Mouse (Mus musculus) forebrain, embryonic 12.5 days (tissue): ENCODE results near the gene Actr1a. TPM values are rescaled to one million over a fixed set of nuclear protein-coding genes. Genes with fewer than 3 reads are reported as not detected.
A peak's percentile ranks its signal among the peaks of the same experiment; 100 is the strongest.

ENCODE experiments used
- ATAC-seq: fragments of 200-750 bp; cut with Nextera tagmentation; 2 replicates; pipeline ENCODE4 v1.8.0; 2017; ENCODE audit warnings: moderate TSS enrichment; ENCODE audit not compliant: low FRiP score
- H3K27ac ChIP-seq: fragments of 300-500 bp; sonication (generic); 2 replicates; pipeline ENCODE4 v1.5.1; 2016; ENCODE audit warnings: mild to moderate bottlenecking
- H3K27me3 ChIP-seq: fragments of 300-500 bp; sonication (generic); 2 replicates; pipeline ENCODE4 v1.6.1; 2016; ENCODE audit warnings: mild to moderate bottlenecking
- H3K36me3 ChIP-seq: fragments of 300-500 bp; sonication (generic); replicated peaks from 2 replicates; pipeline ENCODE4 v1.6.1; 2016; ENCODE audit warnings: mild to moderate bottlenecking
- H3K4me1 ChIP-seq: fragments of 300-500 bp; sonication (generic); 2 replicates; pipeline ENCODE4 v1.6.1; 2016
- H3K4me2 ChIP-seq: fragments of 300-500 bp; sonication (generic); 2 replicates; pipeline ENCODE4 v1.6.1; 2016; ENCODE audit warnings: mild to moderate bottlenecking, moderate library complexity
- H3K4me3 ChIP-seq: fragments of 300-500 bp; sonication (generic); replicated peaks from 2 replicates; pipeline ENCODE4 v1.5.1; 2016; ENCODE audit warnings: mild to moderate bottlenecking
- H3K9ac ChIP-seq: fragments of 300-500 bp; sonication (generic); 2 replicates; pipeline ENCODE4 v1.6.1; 2016; ENCODE audit warnings: mild to moderate bottlenecking
- H3K9me3 ChIP-seq: fragments of 300-500 bp; sonication (generic); 2 replicates; pipeline ENCODE4 v1.6.1; 2016
- WGBS: fragments of 180-500 bp; shearing (Covaris S2); methylation state at CpG from one replicate; pipeline ENCODE4 v1.1.7; 2016; 5-methylcytosine and 5-hydroxymethylcytosine counted together
- polyA plus RNA-seq: library from polyadenylated mRNA; unstranded; fragments of >200 nt; fragmentation: Nextera tagmentation; extraction: Ambion mirVana; gene quantifications from 2 replicates; pipeline ENCODE4 v1.2.1, GENCODE M21; 2016

Actr1a gene
- 241 and 254 TPM in 2 replicates for polyA plus RNA-seq

DNA sequence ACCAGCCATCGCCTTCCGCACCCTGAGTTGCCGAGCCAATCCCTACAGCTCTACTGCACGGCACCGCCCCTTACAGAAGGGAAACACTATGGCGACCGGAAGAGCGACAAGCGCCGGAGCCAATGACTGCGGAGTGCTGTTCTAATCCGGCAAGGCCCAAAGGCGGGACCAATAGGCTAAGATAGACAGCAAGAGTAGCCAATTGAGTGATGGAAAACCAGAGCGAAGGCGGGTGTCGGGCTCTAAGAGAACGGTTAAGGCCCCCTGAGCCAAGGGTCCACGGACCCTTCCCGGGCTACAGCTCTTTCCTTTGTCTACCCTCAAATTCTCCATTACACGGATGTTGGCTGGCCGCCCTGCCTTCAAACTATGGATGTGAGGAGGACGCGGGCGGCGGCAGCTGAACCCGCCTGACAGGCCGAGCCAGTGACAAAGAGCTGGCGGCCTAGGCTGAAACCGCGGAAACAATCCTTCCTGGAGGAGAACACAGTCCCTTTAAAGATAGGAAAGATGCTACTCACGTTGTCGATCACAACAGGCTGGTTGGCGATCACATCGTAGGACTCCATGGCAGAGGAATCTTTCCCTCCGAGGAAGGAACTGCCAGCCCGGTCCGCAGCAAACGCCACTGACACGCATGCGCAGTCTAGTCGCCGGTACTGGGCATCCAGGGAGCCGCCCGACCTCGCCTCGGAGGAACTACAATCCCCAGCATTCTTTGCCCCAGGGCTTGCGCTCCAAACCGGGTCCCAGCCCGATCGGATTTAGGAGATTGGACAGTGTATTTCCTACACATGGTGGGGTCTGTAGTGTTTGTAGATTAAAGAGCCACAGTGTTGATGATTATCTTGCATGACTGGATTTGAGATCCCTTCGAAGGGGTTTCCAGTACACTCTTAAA is at the start of gene Actr1a:
Actr1a (minus strand) TSS at position 640 of the 901 bp plus-strand sequence.
- no peaks in the 10 kb centered on the region for H3K9me3 ChIP-seq
- H3K4me3 ChIP-seq = peak within 1 kb of the TSS; percentile 78
- ATAC-seq = peak; percentile 96
- peaks cover 48% of the 10 kb centered on the region for H3K4me1 ChIP-seq
- 0 out of 2 replicates have a peak, but pooled peaks cover 3% of the 10 kb centered on the region for H3K36me3 ChIP-seq
- no peaks in the 10 kb centered on the region for H3K27me3 ChIP-seq
- H3K27ac ChIP-seq = peak within 1 kb of the TSS; percentile 80
- peak within 1 kb of the TSS; percentile 81 for H3K9ac ChIP-seq
- H3K4me2 ChIP-seq = peak within 1 kb of the TSS; percentile 88
- under 1% methylated on average over 51 of the region's 51 CpGs for WGBS

DNA sequence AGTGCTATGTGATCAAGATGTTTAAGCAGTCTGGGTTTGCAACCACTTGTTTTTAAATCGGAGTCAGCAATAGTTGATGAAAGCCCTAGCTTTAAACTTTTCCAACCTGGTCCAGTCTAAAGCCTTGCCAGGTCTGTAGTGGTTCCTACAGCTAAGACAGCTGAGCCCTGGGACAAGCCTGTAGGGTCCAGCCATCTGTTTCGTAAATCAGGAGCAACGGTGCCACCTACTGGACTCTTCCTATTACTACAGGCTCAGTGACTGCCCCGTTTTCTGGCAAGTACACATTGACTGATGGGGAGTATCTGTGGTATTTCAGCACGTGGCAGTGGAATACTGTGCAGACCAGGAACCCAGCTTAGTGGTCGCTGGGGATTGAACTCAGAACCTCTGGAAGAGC is 48.7 kb upstream of the Actr1a start:
- Histone ChIP-seq H3K36me3 (no peaks in the 10 kb centered on the region), H3K27ac (peak overlapping the region; percentile 61), H3K9me3 (no peaks in the 10 kb centered on the region), H3K27me3 (no peaks in the 10 kb centered on the region), H3K4me1 (peaks cover 43% of the 10 kb centered on the region), H3K9ac (no peak overlapping the region), H3K4me2 (no peak overlapping the region), H3K4me3 (no peak overlapping the region)
- peak; percentile 69 for ATAC-seq
- WGBS = 5% methylated on average over 6 of the region's 6 CpGs

DNA sequence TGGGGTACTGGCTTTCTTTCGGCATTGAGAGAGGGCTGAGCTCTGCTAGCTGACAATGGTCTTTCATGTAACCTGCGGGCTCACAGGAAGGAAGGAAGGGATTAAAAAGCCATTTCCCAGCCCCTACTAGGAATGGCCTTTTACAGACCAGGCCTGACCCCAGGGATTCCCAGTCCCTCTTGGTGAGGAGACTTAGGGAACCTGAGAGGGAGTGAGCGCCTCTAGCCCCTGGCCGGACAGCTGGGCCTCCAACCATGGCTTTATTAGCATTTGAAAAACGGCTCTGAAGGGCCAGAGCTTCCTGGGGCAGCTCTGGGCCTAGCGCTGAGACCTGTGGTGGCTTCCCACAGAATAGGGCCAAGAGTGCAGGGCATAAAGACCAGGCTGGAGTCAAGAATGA is 48.0 kb upstream of the Actr1a start:
- H3K27ac ChIP-seq = peak overlapping the region; percentile 61
- H3K9ac ChIP-seq = no peak overlapping the region
- WGBS = 3% methylated on average over 6 of the region's 6 CpGs
- H3K36me3 ChIP-seq = no peaks in the 10 kb centered on the region
- no peaks in the 10 kb centered on the region for H3K27me3 ChIP-seq
- H3K9me3 ChIP-seq = no peaks in the 10 kb centered on the region
- ATAC-seq = no peak
- H3K4me3 ChIP-seq = no peak overlapping the region
- H3K4me2 ChIP-seq = no peak overlapping the region
- H3K4me1 ChIP-seq = peaks cover 43% of the 10 kb centered on the region

DNA sequence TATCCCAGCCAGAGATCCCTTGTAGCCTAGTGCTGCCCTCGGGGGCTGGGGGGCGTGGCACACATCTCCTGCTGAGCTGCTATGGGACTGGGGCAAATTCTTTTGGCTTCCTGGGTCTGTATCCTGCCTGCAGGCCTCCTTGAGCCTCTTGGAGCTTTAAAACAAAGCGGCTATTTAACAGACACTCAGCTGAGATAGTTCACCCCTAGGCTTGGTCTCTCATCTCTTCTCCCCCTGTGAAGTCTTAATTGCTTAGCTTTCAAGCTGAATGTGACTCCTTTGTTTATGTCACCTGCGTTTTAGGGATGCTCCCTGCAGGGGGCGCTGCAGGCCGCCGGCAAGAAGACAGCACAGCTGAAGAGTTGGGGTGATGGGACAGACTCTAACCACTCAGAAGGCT is 39.9 kb upstream of the Actr1a start:
- ATAC-seq = no peak
- Histone ChIP-seq H3K36me3 (no peaks in the 10 kb centered on the region), H3K27ac (peak overlapping the region; percentile 54), H3K4me2 (no peak overlapping the region), H3K9me3 (no peaks in the 10 kb centered on the region), H3K9ac (no peak overlapping the region), H3K4me1 (peaks cover 25% of the 10 kb centered on the region), H3K4me3 (no peak overlapping the region), H3K27me3 (no peaks in the 10 kb centered on the region)
- 6% methylated on average over 7 of the region's 7 CpGs for WGBS

DNA sequence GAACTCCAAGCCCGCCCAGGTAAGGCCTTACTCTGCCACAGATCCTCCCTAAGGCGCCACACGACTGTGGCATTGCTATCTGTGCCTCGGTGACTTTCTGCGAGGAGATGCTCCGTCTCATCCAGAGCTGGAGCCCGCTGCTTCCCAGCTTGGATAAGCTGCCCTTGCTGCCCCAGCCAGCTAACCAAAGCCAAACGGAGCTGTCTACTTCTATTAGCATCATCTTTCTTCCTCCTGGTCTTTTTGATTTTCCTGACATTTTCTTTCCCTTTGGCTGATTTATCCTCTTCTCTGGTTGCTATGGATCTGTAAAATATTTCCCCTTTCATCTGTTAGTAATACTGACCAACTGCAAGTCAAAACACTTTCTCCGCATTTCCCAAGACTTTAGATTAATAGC is 39.0 kb upstream of the Actr1a start:
- Histone ChIP-seq H3K36me3 (no peaks in the 10 kb centered on the region), H3K9me3 (no peaks in the 10 kb centered on the region), H3K27ac (peak overlapping the region; percentile 51; the same call in 1 of the 2 replicates), H3K4me2 (no peak overlapping the region), H3K27me3 (no peaks in the 10 kb centered on the region), H3K4me3 (no peak overlapping the region), H3K9ac (no peak overlapping the region; the same call in 1 of the 2 replicates), H3K4me1 (peaks cover 25% of the 10 kb centered on the region)
- ATAC-seq = no peak
- WGBS = 74% methylated on average over 9 of the region's 9 CpGs

DNA sequence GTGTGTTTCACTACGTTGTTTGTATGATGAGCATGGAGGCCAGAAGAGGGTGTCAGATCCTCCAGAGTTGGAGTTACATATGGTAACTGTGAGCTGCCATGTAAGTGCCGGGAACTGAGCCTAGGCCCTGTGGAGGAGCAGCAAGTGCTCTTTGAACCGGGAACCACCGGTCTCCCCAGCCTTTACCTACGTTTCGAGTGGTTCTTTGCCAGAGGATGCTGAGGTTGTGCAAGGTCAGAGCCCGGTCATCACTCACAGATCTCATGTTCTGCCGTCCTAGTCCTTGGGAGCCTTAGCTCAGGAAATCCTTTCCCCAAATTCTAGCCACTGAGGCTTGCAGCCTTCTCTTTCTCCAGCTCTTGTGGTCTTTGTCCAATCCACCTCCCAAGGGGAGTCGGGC is 38.6 kb upstream of the Actr1a start:
- peak overlapping the region; percentile 51; the same call in 1 of the 2 replicates for H3K27ac ChIP-seq
- H3K9me3 ChIP-seq = no peaks in the 10 kb centered on the region
- ATAC-seq = no peak
- 66% methylated on average over 9 of the region's 9 CpGs for WGBS
- H3K4me3 ChIP-seq = no peak overlapping the region
- H3K4me2 ChIP-seq = no peak overlapping the region
- H3K27me3 ChIP-seq = no peaks in the 10 kb centered on the region
- H3K4me1 ChIP-seq = peaks cover 25% of the 10 kb centered on the region
- H3K9ac ChIP-seq = no peak overlapping the region; the same call in 1 of the 2 replicates
- no peaks in the 10 kb centered on the region for H3K36me3 ChIP-seq

DNA sequence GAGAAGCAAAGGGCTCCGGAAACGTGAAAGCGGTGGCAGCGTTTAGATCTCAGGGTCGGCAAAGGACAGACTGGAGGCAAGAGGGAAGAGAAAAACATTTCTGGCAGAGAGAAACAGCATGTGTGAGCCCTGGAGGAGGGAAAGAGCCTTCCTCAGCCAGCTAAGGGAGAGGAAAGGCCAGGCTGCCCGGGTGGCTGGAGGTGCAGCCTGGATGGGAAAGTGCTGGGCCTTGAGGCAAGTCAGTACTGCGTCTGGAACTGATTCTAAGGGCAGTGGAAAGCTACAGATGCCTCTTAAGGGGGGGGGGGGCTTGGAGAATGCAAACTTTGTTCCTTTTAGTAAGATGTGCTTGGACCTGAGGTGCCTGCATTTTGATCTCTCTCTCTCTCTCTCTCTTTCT is 38.2 kb upstream of the Actr1a start:
- no peak for ATAC-seq

DNA sequence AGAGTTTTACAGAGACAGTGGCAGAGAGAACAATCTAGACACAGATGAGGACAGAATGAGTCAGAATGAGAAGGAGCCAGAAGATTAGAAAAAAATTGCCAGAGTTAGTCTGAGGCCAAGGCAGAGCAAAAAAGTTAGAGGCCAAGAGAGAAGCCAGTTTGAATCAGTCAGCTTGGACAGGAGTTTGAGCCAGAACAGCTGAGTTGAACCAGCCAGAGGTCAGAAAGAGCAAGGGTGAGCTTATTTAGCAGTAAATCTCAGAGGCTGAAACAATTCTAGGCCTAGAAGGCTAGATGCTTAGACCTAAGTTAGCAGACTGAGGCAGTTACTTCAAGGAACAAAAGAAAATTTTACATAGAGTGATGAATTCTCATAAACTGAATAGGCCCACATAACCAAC is 33.7 kb upstream of the Actr1a start:
- Histone ChIP-seq H3K4me2 (no peak overlapping the region), H3K9ac (no peak overlapping the region), H3K27ac (no peak overlapping the region), H3K9me3 (no peaks in the 10 kb centered on the region), H3K4me3 (no peak overlapping the region), H3K36me3 (peaks cover 23% of the 10 kb centered on the region), H3K4me1 (peaks cover 11% of the 10 kb centered on the region), H3K27me3 (no peaks in the 10 kb centered on the region)
- ATAC-seq = no peak

More for the DNA sequence above, 38.2 kb upstream of the Actr1a start:
- WGBS = 60% methylated on average over 7 of the region's 7 CpGs
- no peaks in the 10 kb centered on the region for H3K27me3 ChIP-seq
- H3K4me3 ChIP-seq = no peak overlapping the region
- no peak overlapping the region for H3K9ac ChIP-seq
- peaks cover 25% of the 10 kb centered on the region for H3K4me1 ChIP-seq
- peaks cover under 1% of the 10 kb centered on the region; the same call in 1 of the 2 replicates for H3K36me3 ChIP-seq
- H3K27ac ChIP-seq = 0 out of 2 replicates have a peak overlapping the region, but pooled peaks have one; percentile 51
- no peak overlapping the region for H3K4me2 ChIP-seq
- no peaks in the 10 kb centered on the region for H3K9me3 ChIP-seq

DNA sequence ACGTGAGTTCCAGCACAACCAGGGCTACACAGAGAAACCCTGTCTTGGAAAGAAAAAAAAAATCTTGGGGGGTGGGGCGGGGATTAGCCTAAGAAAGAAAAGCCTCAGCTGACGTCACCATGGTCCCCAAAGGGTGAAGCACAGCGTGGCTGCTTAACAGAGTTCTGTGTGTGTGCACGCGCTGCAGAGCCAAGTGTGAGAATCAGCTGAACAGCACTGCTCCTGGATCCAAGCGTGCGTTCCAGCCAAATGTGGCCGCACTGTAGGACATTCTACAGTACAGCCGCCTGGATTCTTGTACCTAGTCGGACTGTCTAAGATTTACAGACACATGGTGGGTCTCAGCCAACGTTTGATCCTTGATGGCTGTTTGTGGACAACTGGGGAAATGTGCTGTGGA is 30.9 kb upstream of the Actr1a start:
- no peak for ATAC-seq
- WGBS = 60% methylated on average over 12 of the region's 12 CpGs
- 0 out of 2 replicates have a peak overlapping the region, but pooled peaks have one; percentile 3 for H3K27ac ChIP-seq

DNA sequence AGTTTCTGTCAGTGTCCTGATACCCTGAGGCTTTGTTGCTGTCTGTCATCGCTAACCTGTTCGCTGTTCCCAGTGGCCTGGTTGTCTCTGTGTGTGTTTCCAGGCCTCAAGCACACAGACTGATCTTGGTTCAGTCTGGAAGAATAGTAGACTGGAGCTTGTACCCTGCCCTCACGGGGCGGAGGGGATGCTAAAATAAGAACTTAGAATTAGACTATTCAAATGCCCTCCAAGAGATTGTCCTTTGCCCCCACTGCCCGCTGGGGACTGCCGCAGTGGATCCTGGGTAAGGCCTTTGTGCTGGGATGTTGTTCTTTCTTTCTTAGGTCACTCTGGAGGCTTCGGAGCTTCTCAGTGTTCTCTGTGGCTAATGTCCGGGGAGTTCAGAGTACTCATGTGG is 29.7 kb upstream of the Actr1a start:
- no peak for ATAC-seq
- Histone ChIP-seq H3K36me3 (peaks cover 23% of the 10 kb centered on the region), H3K9ac (no peak overlapping the region), H3K27me3 (no peaks in the 10 kb centered on the region), H3K4me3 (no peak overlapping the region), H3K27ac (no peak overlapping the region), H3K4me1 (peaks cover 26% of the 10 kb centered on the region), H3K4me2 (no peak overlapping the region), H3K9me3 (no peaks in the 10 kb centered on the region)
- WGBS = 83% methylated on average over 8 of the region's 8 CpGs

More for the DNA sequence above, 30.9 kb upstream of the Actr1a start:
- Histone ChIP-seq H3K4me2 (no peak overlapping the region), H3K27me3 (no peaks in the 10 kb centered on the region), H3K4me3 (no peak overlapping the region), H3K4me1 (peaks cover 21% of the 10 kb centered on the region), H3K9ac (peak overlapping the region; percentile 8; the same call in 1 of the 2 replicates), H3K36me3 (peaks cover 23% of the 10 kb centered on the region), H3K9me3 (no peaks in the 10 kb centered on the region)

DNA sequence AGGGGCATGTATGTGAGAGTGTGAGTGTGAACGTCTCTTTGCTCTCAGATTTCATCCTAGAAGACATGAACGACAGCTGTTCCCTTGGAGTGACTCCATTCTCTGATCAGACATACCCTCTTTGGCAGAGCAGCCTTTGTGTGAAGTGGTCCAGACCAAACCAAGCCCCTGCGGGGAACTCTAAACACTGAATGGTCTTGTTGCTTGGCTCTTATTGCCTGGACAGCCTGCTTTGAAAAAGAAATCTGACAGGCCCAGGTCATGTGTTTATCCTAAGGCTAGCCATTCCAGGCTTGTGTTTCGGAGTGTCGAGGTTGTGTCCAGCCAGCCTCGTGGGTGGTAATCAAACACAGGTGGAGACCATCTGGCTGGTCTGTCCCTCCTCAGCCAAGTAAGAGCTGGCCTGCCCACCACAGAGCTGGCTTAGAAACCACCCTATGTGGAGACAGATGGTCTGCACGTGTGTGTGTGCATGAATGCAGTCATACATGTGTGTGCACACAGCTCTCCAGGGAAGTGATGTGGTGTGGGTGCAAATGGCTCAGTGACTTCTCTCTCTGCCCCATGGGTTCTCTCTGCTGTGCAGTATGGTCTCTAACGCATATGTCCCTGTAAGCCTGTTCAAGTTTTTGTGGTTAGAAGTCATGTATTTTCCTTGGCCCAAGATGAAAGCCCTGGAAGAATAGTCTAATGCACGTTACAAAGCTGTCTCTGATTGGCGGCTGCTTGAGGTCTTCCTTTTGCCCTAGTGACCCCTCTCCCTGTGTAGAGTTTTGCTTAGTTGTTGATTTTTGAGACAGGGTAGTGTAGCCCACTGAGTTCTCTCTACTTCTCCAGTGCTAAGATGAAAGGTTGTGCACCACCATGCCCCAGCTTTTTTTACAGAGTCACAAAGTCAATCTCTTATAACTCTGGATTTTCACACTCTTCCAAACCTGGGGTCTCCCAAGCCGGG is 27.1 kb upstream of the Actr1a start:
- Histone ChIP-seq H3K4me3 (no peak overlapping the region), H3K4me2 (no peak overlapping the region), H3K27me3 (no peaks in the 10 kb centered on the region), H3K36me3 (peaks cover 13% of the 10 kb centered on the region), H3K27ac (peak overlapping the region; percentile 60), H3K9ac (no peak overlapping the region), H3K9me3 (no peaks in the 10 kb centered on the region), H3K4me1 (peaks cover 34% of the 10 kb centered on the region)
- ATAC-seq = peak; percentile 77
- 44% methylated on average over 11 of the region's 11 CpGs for WGBS

DNA sequence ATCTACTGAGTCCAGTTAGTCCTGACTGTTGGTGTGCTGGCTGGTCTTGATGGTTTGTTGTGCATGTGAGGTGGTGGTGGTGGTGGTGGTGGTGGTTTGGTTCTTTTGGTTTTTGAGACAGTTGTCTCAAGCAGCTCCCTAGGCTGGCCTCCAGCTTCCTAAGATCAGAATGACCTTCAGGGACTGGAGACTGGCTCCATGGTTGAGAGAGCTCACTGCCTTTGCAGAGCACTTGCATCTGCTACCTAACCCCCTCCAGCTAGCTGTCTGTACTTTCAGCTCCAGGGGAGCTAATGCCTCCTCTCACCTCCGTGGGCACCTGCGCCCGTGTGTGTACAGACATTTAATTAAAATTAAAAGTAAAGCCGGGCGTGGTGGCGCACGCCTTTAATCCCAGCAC is 24.9 kb upstream of the Actr1a start:
- no peak overlapping the region for H3K4me2 ChIP-seq
- H3K9me3 ChIP-seq = no peaks in the 10 kb centered on the region
- no peaks in the 10 kb centered on the region for H3K27me3 ChIP-seq
- H3K4me3 ChIP-seq = no peak overlapping the region
- no peak overlapping the region for H3K27ac ChIP-seq
- peaks cover 38% of the 10 kb centered on the region for H3K4me1 ChIP-seq
- peaks cover 5% of the 10 kb centered on the region for H3K36me3 ChIP-seq
- ATAC-seq = no peak
- H3K9ac ChIP-seq = no peak overlapping the region
- 94% methylated on average over 7 of the region's 7 CpGs for WGBS
